Mouse (Mus musculus) small intestine, adult 2 months (tissue): ENCODE data around the gene Ablim1.

ENCODE experiments used
- CTCF ChIP-seq: fragments of 200-500 bp; IDR thresholded peaks from 2 replicates; pipeline ENCODE4 v1.5.1; 2012; ENCODE audit warnings: low read depth, mild to moderate bottlenecking, control low read depth, inconsistent platforms, low read length, moderate library complexity, mixed read lengths; ENCODE audit not compliant: insufficient replicate concordance, insufficient read length; ENCODE audit errors: extremely low read depth
- POLR2A ChIP-seq: fragments of 200-500 bp; IDR thresholded peaks from 2 replicates; pipeline ENCODE4 v1.6.1; 2012; ENCODE audit warnings: low read depth, mild to moderate bottlenecking, control low read depth, inconsistent platforms, low read length, moderate library complexity

DNA sequence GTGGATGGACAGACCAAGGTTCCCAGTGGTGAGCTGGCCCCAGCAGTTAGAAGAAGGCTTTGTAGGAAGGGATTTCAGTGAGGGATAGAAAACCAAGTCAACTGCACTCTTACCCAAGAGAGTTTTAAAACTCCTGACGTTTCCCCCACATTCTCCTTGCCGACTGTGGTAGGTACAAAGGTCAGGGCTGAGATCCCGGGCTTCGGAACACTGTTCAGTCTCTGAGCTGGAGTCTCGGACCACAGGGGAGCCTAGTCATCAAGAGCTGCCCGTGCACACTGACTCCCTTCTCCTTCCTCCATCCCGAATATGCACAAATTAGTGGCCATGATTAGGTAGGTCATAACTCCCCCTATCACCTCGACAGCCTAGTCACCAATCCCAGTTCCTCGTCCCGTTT, 1.5 kb downstream of the Ablim1 start:
- no peak for TF ChIP-seq CTCF
- no peak for TF ChIP-seq POLR2A
